Mouse (Mus musculus) hindbrain, embryonic 15.5 days (tissue): ENCODE results near the gene Tnfrsf26. TPM values are rescaled to one million over a fixed set of nuclear protein-coding genes. Genes with fewer than 3 reads are reported as not detected.

Experiments
- ATAC-seq: fragments of 200-750 bp; cut with Nextera tagmentation; 2 replicates; pipeline ENCODE4 v1.8.0; 2017; ENCODE audit warnings: low read depth, moderate number of reproducible peaks, moderate TSS enrichment; ENCODE audit not compliant: low FRiP score
- H3K27ac ChIP-seq: fragments of 300-500 bp; sonication (generic); replicated peaks from 2 replicates; pipeline ENCODE4 v1.5.1; 2015; ENCODE audit warnings: mild to moderate bottlenecking, inconsistent platforms
- H3K27me3 ChIP-seq: fragments of 300-500 bp; sonication (generic); 2 replicates; pipeline ENCODE4 v1.6.1; 2015; ENCODE audit warnings: control low read depth, inconsistent platforms
- H3K36me3 ChIP-seq: fragments of 300-500 bp; sonication (generic); 2 replicates; pipeline ENCODE4 v1.6.1; 2015; ENCODE audit warnings: control low read depth, inconsistent platforms
- H3K4me1 ChIP-seq: fragments of 300-500 bp; sonication (generic); replicated peaks from 2 replicates; pipeline ENCODE4 v1.6.1; 2015; ENCODE audit warnings: control low read depth, inconsistent platforms
- H3K4me2 ChIP-seq: fragments of 300-500 bp; sonication (generic); 2 replicates; pipeline ENCODE4 v1.6.1; 2015; ENCODE audit warnings: moderate library complexity, mild to moderate bottlenecking, inconsistent platforms
- H3K4me3 ChIP-seq: fragments of 300-500 bp; sonication (generic); 2 replicates; pipeline ENCODE4 v1.5.1; 2015; ENCODE audit warnings: mild to moderate bottlenecking, inconsistent platforms
- H3K9ac ChIP-seq: fragments of 300-500 bp; sonication (generic); 2 replicates; pipeline ENCODE4 v1.6.1; 2015; ENCODE audit warnings: inconsistent platforms
- H3K9me3 ChIP-seq: fragments of 300-500 bp; sonication (generic); 2 replicates; pipeline ENCODE4 v1.6.1; 2016; ENCODE audit warnings: control low read depth, inconsistent platforms
- WGBS: fragments of 180-500 bp; shearing (Covaris S2); methylation state at CpG from one replicate; pipeline ENCODE4 v1.1.7; 2015; 5-methylcytosine and 5-hydroxymethylcytosine counted together
- microRNA-seq: library from miRNA; unstranded; fragments of <30 nt; microRNA quantifications from one replicate; pipeline ENCODE4, GENCODE M21; 2016
- polyA plus RNA-seq: library from polyadenylated mRNA; unstranded; fragments of >200 nt; fragmentation: Nextera tagmentation; extraction: Ambion mirVana; gene quantifications from 2 replicates; pipeline ENCODE4 v1.2.1, GENCODE M21; 2015

The Tnfrsf26 gene
- polyA plus RNA-seq, 1 experiment from 2014 or later: 0.27 TPM

DNA sequence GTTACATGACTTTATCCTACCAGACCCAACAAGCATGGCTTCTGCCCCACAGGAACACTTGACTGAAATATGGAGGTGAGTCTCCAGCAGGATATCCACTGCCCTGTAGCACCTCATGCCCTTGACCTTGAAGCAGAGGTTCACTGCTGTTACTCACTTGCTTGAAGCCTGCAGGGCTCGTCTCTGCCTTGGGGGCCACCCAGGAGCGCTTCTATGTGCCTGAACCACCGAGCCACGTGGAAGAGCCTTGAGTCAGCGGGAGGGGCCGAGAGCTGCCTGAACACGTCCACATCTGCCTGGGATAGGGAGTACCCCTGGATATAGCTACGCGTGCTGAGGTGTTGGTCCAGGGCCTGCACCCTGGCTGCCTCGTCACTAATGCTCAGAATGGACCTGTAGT, 36.3 kb downstream of the Tnfrsf26 start:
- no peak overlapping the region for H3K4me3 ChIP-seq
- H3K27ac ChIP-seq: no peak overlapping the region
- H3K9me3 ChIP-seq: no peaks in the 10 kb centered on the region
- H3K4me2 ChIP-seq: no peak overlapping the region
- peaks cover 13% of the 10 kb centered on the region; the same call in 1 of the 2 replicates for H3K4me1 ChIP-seq
- H3K27me3 ChIP-seq: no peaks in the 10 kb centered on the region
- ATAC-seq: no peak
- no peak overlapping the region for H3K9ac ChIP-seq
- WGBS: 95% methylated on average over 10 of the region's 10 CpGs
- H3K36me3 ChIP-seq: peaks cover 38% of the 10 kb centered on the region

DNA sequence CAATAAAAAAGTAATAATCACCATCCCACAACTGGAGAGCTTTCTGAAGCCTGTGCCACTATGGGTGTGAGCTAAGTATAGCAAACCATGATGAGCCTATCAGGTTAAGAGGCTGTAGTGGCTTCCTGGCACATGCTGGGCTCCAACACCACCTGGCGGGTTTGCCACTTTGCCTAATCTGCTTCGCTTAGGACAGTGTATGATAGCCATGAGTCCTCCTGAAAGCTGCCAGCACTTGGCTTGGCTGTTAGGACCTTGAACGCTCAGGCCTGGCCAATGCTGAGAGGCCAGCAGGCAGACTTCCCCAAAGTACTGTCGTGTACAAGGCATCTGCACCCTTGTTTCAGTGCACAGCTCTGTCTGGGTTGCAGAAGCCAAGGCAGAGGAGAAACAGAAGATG, 40.5 kb downstream of the Tnfrsf26 start:
- H3K27ac ChIP-seq: no peak overlapping the region
- H3K36me3 ChIP-seq: peaks cover 73% of the 10 kb centered on the region
- no peaks in the 10 kb centered on the region for H3K27me3 ChIP-seq
- H3K4me1 ChIP-seq: no peaks in the 10 kb centered on the region
- H3K9ac ChIP-seq: no peak overlapping the region
- H3K4me2 ChIP-seq: no peak overlapping the region
- 89% methylated on average over 4 of the region's 4 CpGs for WGBS
- H3K4me3 ChIP-seq: no peak overlapping the region
- H3K9me3 ChIP-seq: no peaks in the 10 kb centered on the region
- ATAC-seq: no peak

GRCm38 (mm10) chr7:143587586-143587985, 40.9 kb downstream of the Tnfrsf26 start:
- no peaks in the 10 kb centered on the region for H3K9me3 ChIP-seq
- WGBS: 87% methylated on average over 5 of the region's 5 CpGs
- ATAC-seq: no peak
- peaks cover 74% of the 10 kb centered on the region for H3K36me3 ChIP-seq
- no peaks in the 10 kb centered on the region for H3K4me1 ChIP-seq
- no peak overlapping the region for H3K4me3 ChIP-seq
- H3K9ac ChIP-seq: no peak overlapping the region
- H3K4me2 ChIP-seq: no peak overlapping the region
- no peak overlapping the region for H3K27ac ChIP-seq
- no peaks in the 10 kb centered on the region for H3K27me3 ChIP-seq

DNA sequence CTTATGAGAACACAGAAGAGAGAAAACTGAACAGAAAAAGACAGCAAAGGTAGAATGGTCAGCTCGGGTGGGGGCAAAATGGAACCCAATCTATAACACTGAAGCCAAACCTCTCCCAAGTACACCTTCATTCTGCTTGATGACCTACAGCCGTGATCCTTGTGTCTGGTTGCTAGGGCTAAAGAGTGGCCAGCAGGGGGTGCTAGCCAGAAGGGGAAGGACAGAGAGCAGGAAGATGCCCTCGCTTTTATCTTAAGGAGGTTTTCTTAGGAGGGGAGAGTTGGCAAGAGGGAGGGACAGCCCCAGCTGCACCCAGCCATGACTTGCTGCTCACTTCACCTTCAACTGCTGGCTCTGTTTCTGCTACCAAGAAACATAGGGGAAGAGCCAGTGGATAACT, 44.6 kb downstream of the Tnfrsf26 start:
- Histone ChIP-seq H3K9ac (no peak overlapping the region), H3K4me2 (no peak overlapping the region), H3K36me3 (peaks cover 69% of the 10 kb centered on the region), H3K4me3 (no peak overlapping the region), H3K9me3 (no peaks in the 10 kb centered on the region), H3K27me3 (no peaks in the 10 kb centered on the region), H3K4me1 (no peaks in the 10 kb centered on the region), H3K27ac (no peak overlapping the region)
- ATAC-seq: no peak
- WGBS: 37% methylated on average over 3 of the region's 3 CpGs

- Histone ChIP-seq H3K36me3 (peaks cover 65% of the 10 kb centered on the region), H3K9ac (no peak overlapping the region), H3K27me3 (no peaks in the 10 kb centered on the region), H3K4me1 (no peaks in the 10 kb centered on the region), H3K4me3 (no peak overlapping the region), H3K4me2 (no peak overlapping the region), H3K27ac (no peak overlapping the region), H3K9me3 (no peaks in the 10 kb centered on the region)
- WGBS: 96% methylated on average over 5 of the region's 5 CpGs
- no peak for ATAC-seq
Measured at GRCm38 (mm10) chr7:143583025-143583424, 45.5 kb downstream of the Tnfrsf26 start.

DNA sequence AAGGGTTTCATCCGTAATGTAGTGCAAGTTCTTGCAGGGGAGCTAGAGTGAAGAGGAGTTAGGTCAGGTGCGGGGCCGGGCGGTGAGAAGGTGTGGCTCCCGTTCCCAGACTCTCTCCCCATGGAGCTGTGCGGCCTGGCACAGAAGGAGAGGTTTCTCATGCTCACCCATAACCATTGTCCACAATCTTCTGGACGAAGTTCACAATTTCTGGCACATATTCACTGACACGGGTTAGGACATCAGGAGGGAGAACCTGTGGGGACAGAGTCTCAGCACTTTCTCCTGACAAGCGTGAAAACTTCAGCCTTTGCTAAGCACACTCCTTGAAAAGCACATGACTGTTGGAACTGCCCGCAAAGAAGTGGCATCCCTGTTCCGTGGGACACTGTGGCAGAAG, 52.8 kb downstream of the Tnfrsf26 start:
- Histone ChIP-seq H3K4me3 (no peak overlapping the region), H3K36me3 (peaks cover 73% of the 10 kb centered on the region), H3K27ac (no peak overlapping the region), H3K9me3 (no peaks in the 10 kb centered on the region), H3K9ac (no peak overlapping the region), H3K4me2 (no peak overlapping the region), H3K27me3 (no peaks in the 10 kb centered on the region), H3K4me1 (no peaks in the 10 kb centered on the region)
- 96% methylated on average over 11 of the region's 11 CpGs for WGBS
- ATAC-seq: no peak

DNA sequence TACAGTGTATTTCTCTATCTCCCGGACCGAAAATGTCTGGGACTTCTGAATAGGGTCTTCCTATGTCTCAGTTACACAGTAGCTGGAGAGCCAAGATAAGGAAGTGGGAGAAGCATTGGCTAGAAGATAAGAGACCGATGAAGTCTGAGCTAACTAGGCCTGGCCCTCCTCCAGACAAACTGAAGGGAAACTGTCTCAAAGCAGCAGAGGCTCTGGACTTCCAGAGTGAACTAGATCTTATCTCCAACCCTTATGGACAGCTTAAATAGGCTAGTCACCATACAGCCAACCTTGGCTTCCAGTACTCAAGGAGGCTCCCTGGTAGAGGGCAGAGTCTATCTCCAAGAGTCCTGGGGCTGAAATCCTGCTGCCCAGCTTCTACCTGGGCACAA, 62.9 kb downstream of the Tnfrsf26 start:
- Histone ChIP-seq H3K4me3 (no peak overlapping the region), H3K4me1 (no peaks in the 10 kb centered on the region), H3K9ac (no peak overlapping the region), H3K27ac (no peak overlapping the region), H3K27me3 (no peaks in the 10 kb centered on the region), H3K9me3 (no peaks in the 10 kb centered on the region), H3K36me3 (peaks cover 83% of the 10 kb centered on the region), H3K4me2 (no peak overlapping the region)
- ATAC-seq: no peak
- WGBS: 96% methylated on average over 3 of the region's 3 CpGs

GRCm38 (mm10) chr7:143565015-143565647, 63.4 kb downstream of the Tnfrsf26 start:
- H3K9me3 ChIP-seq: no peaks in the 10 kb centered on the region
- WGBS: 94% methylated on average over 6 of the region's 6 CpGs

DNA sequence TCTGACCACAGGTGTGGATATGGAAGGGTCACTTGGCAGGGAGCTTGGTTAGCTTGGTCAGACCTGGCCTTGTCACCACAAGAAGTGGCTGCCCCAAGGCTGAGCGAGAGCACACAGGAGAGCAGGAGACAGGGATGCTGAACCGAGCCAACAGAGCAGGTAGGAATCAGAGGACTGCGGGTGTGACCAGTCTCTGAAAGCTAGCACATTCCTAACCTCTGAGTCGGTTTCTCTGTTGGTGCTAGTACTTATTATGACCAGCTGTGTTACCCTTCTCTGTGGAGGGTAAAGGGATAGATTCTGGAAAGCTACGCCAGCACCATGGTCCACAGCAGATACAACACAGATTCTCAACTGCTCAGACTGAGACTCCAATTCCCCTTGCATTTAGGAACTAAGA, 64.7 kb downstream of the Tnfrsf26 start:
- Histone ChIP-seq H3K9ac (no peak overlapping the region), H3K4me2 (no peak overlapping the region), H3K9me3 (no peaks in the 10 kb centered on the region), H3K27ac (no peak overlapping the region), H3K4me3 (no peak overlapping the region), H3K27me3 (no peaks in the 10 kb centered on the region), H3K4me1 (no peaks in the 10 kb centered on the region), H3K36me3 (peaks cover 81% of the 10 kb centered on the region)
- WGBS: 93% methylated on average over 5 of the region's 5 CpGs
- no peak for ATAC-seq

More at GRCm38 (mm10) chr7:143565015-143565647, 63.4 kb downstream of the Tnfrsf26 start:
- H3K4me1 ChIP-seq: no peaks in the 10 kb centered on the region
- H3K9ac ChIP-seq: no peak overlapping the region
- no peak overlapping the region for H3K4me2 ChIP-seq
- no peak overlapping the region for H3K4me3 ChIP-seq
- H3K27me3 ChIP-seq: no peaks in the 10 kb centered on the region
- peaks cover 83% of the 10 kb centered on the region for H3K36me3 ChIP-seq
- ATAC-seq: no peak
- no peak overlapping the region for H3K27ac ChIP-seq

Small RNA genes lying within 50 kb of the gene (microRNA-seq; reads per million reads assigned to microRNA genes)
- gene Mir7064: 0.87 reads per million

Other genes starting within 250 kb of the Tnfrsf26 start
- gene Cdkn1c, start 167.7 kb downstream of the Tnfrsf26 start, polyA plus RNA-seq: 267 and 430 TPM in 2 replicates
- gene Slc22a18, start 155.0 kb downstream of the Tnfrsf26 start, polyA plus RNA-seq: 0.75 and 1.7 TPM in 2 replicates
- gene Phlda2, start 125.6 kb downstream of the Tnfrsf26 start, polyA plus RNA-seq: 0.54 and 1.2 TPM in 2 replicates
- 317 and 322 TPM in 2 replicates for gene Nap1l4, start 79.6 kb downstream of the Tnfrsf26 start, polyA plus RNA-seq
- gene Cars, start 28.6 kb downstream of the Tnfrsf26 start, polyA plus RNA-seq: 67.9 and 71.6 TPM in 2 replicates
- gene Tnfrsf22, start 20.9 kb upstream of the Tnfrsf26 start, polyA plus RNA-seq: 4.9 and 5.1 TPM in 2 replicates
- gene Tnfrsf23, start 57.1 kb upstream of the Tnfrsf26 start, polyA plus RNA-seq: 0.90 and 1.6 TPM in 2 replicates
- gene Osbpl5, start 128.3 kb upstream of the Tnfrsf26 start, polyA plus RNA-seq: 37.8 and 39.9 TPM in 2 replicates
- gene Mrgprg, start 138.3 kb upstream of the Tnfrsf26 start, polyA plus RNA-seq: not detected in 2 replicates
- gene Mrgpre, start 155.8 kb upstream of the Tnfrsf26 start, polyA plus RNA-seq: 7.0 and 11.2 TPM in 2 replicates
- gene Nadsyn1, start 194.1 kb upstream of the Tnfrsf26 start, polyA plus RNA-seq: 7.2 and 7.7 TPM in 2 replicates
- gene Dhcr7, start 194.4 kb upstream of the Tnfrsf26 start, polyA plus RNA-seq: 78.4 and 80.3 TPM in 2 replicates
- gene Gm498, start 238.1 kb upstream of the Tnfrsf26 start, polyA plus RNA-seq: not detected in 2 replicates